Mouse (Mus musculus): ENCODE measurements around the gene Hmga2. TPM values are rescaled to one million over a fixed set of nuclear protein-coding genes. Genes with fewer than 3 reads are reported as not detected.
"Not testable (repeated sequence)": the region's sequence is repeated elsewhere in the genome, so short reads cannot be mapped to it uniquely, and the experiment has no call there.

Hmga2 gene
- polyA plus RNA-seq, 1 experiment from 2014 or later = 54.3 TPM

GRCm38 (mm10) chr10:120371215-120371614 lies 105.1 kb downstream of the Hmga2 start:
- 39% methylated on average over 10 of the region's 10 CpGs for WGBS
- Histone ChIP-seq H3K4me3 (ENCODE audit: low read length) (no peak overlapping the region), H3K9ac (ENCODE audit: low read depth, low read length) (no peak overlapping the region), H3K36me3 (ENCODE audit: control insufficient read depth, insufficient read depth, low read length) (peaks cover 20% of the 10 kb centered on the region; the same call in 1 of the 2 replicates), H3K4me2 (replicated peaks; ENCODE audit: low read depth, low read length) (no peak overlapping the region), H3K4me1 (ENCODE audit: control insufficient read depth, insufficient read depth, low read length) (peaks cover 48% of the 10 kb centered on the region), H3K27me3 (ENCODE audit: control insufficient read depth, insufficient read depth, low read length) (no peaks in the 10 kb centered on the region), H3K27ac (ENCODE audit: low read depth, low read length) (no peak overlapping the region), H3K9me3 (ENCODE audit: control insufficient read depth, low read length) (no peaks in the 10 kb centered on the region)
- ATAC-seq (ENCODE audit: low FRiP score, low TSS enrichment) = no peak

- 31% methylated on average over 21 of the region's 21 CpGs for WGBS
- no peak overlapping the region for H3K4me3 ChIP-seq (ENCODE audit: low read length)
- peaks cover 56% of the 10 kb centered on the region for H3K4me1 ChIP-seq (ENCODE audit: control insufficient read depth, insufficient read depth, low read length)
- no peak overlapping the region for H3K4me2 ChIP-seq (replicated peaks; ENCODE audit: low read depth, low read length)
- no peak for ATAC-seq (ENCODE audit: low FRiP score, low TSS enrichment)
- peaks cover 12% of the 10 kb centered on the region; the same call in 1 of the 2 replicates for H3K36me3 ChIP-seq (ENCODE audit: control insufficient read depth, insufficient read depth, low read length)
- H3K27ac ChIP-seq (ENCODE audit: low read depth, low read length) = no peak overlapping the region
- H3K9me3 ChIP-seq (ENCODE audit: control insufficient read depth, low read length) = no peaks in the 10 kb centered on the region
- no peaks in the 10 kb centered on the region for H3K27me3 ChIP-seq (ENCODE audit: control insufficient read depth, insufficient read depth, low read length)
- no peak overlapping the region for H3K9ac ChIP-seq (ENCODE audit: low read depth, low read length)
Observed at GRCm38 (mm10) chr10:120369187-120369805, 107.0 kb downstream of the Hmga2 start.

- not testable (repeated sequence) for H3K36me3 ChIP-seq (ENCODE audit: control insufficient read depth, insufficient read depth, low read length); H3K9me3 ChIP-seq (ENCODE audit: control insufficient read depth, low read length); H3K27me3 ChIP-seq (ENCODE audit: control insufficient read depth, insufficient read depth, low read length); ATAC-seq (ENCODE audit: low FRiP score, low TSS enrichment); H3K9ac ChIP-seq (ENCODE audit: low read depth, low read length)
- H3K4me1 ChIP-seq (ENCODE audit: control insufficient read depth, insufficient read depth, low read length) = peaks cover 58% of the 10 kb centered on the region
- H3K4me3 ChIP-seq (ENCODE audit: low read length) = peak overlapping the region; percentile 2; the same call in 1 of the 2 replicates
- H3K27ac ChIP-seq (ENCODE audit: low read depth, low read length) = peak overlapping the region; percentile 81; the same call in 1 of the 2 replicates
- 49% methylated on average over 3 of the region's 3 CpGs for WGBS
- H3K4me2 ChIP-seq (replicated peaks; ENCODE audit: low read depth, low read length) = peak overlapping the region; percentile 9
Observed at GRCm38 (mm10) chr10:120366173-120366592, 110.1 kb downstream of the Hmga2 start.

GRCm38 (mm10) chr10:120365380-120366172 lies 110.7 kb downstream of the Hmga2 start:
- ATAC-seq (ENCODE audit: low FRiP score, low TSS enrichment) = peak; percentile 86
- Histone ChIP-seq H3K9ac (ENCODE audit: low read depth, low read length) (no peak overlapping the region; the same call in 1 of the 2 replicates), H3K4me1 (ENCODE audit: control insufficient read depth, insufficient read depth, low read length) (peaks cover 57% of the 10 kb centered on the region)

GRCm38 (mm10) chr10:120363983-120364582 lies 112.2 kb downstream of the Hmga2 start:
- peak overlapping the region; percentile 9; the same call in 1 of the 2 replicates for H3K4me2 ChIP-seq (replicated peaks; ENCODE audit: low read depth, low read length)
- H3K4me3 ChIP-seq (ENCODE audit: low read length) = peak overlapping the region; percentile 25; the same call in 1 of the 2 replicates
- no peak for ATAC-seq (ENCODE audit: low FRiP score, low TSS enrichment)
- peaks cover 9% of the 10 kb centered on the region; the same call in 1 of the 2 replicates for H3K36me3 ChIP-seq (ENCODE audit: control insufficient read depth, insufficient read depth, low read length)
- no peaks in the 10 kb centered on the region for H3K27me3 ChIP-seq (ENCODE audit: control insufficient read depth, insufficient read depth, low read length)
- peak overlapping the region; percentile 52; the same call in 1 of the 2 replicates for H3K27ac ChIP-seq (ENCODE audit: low read depth, low read length)
- H3K9ac ChIP-seq (ENCODE audit: low read depth, low read length) = peak overlapping the region; percentile 25; the same call in 1 of the 2 replicates
- no peaks in the 10 kb centered on the region for H3K9me3 ChIP-seq (ENCODE audit: control insufficient read depth, low read length)
- H3K4me1 ChIP-seq (ENCODE audit: control insufficient read depth, insufficient read depth, low read length) = peaks cover 44% of the 10 kb centered on the region
- 54% methylated on average over 20 of the region's 20 CpGs for WGBS

More at GRCm38 (mm10) chr10:120365380-120366172, 110.7 kb downstream of the Hmga2 start:
- Histone ChIP-seq H3K36me3 (ENCODE audit: control insufficient read depth, insufficient read depth, low read length) (peaks cover 8% of the 10 kb centered on the region; the same call in 1 of the 2 replicates), H3K27ac (ENCODE audit: low read depth, low read length) (peak overlapping the region; percentile 81), H3K27me3 (ENCODE audit: control insufficient read depth, insufficient read depth, low read length) (no peaks in the 10 kb centered on the region), H3K4me3 (ENCODE audit: low read length) (peak overlapping the region; percentile 2; the same call in 1 of the 2 replicates), H3K4me2 (replicated peaks; ENCODE audit: low read depth, low read length) (peak overlapping the region; percentile 9), H3K9me3 (ENCODE audit: control insufficient read depth, low read length) (no peaks in the 10 kb centered on the region)
- WGBS = 19% methylated on average over 24 of the region's 24 CpGs

- H3K27ac ChIP-seq (ENCODE audit: low read depth, low read length); ATAC-seq (ENCODE audit: low FRiP score, low TSS enrichment); H3K4me3 ChIP-seq (ENCODE audit: low read length); H3K9me3 ChIP-seq (ENCODE audit: control insufficient read depth, low read length); H3K36me3 ChIP-seq (ENCODE audit: control insufficient read depth, insufficient read depth, low read length); H3K9ac ChIP-seq (ENCODE audit: low read depth, low read length); H3K4me2 ChIP-seq (replicated peaks; ENCODE audit: low read depth, low read length); H3K27me3 ChIP-seq (ENCODE audit: control insufficient read depth, insufficient read depth, low read length): not testable (repeated sequence)
- H3K4me1 ChIP-seq (ENCODE audit: control insufficient read depth, insufficient read depth, low read length) = peaks cover 39% of the 10 kb centered on the region
- 70% methylated on average over 9 of the region's 11 CpGs for WGBS
Observed at GRCm38 (mm10) chr10:120363298-120363982, 112.8 kb downstream of the Hmga2 start.

GRCm38 (mm10) chr10:120354523-120355030 lies 121.7 kb downstream of the Hmga2 start:
- ATAC-seq (ENCODE audit: low FRiP score, low TSS enrichment) = no peak
- Histone ChIP-seq H3K9me3 (ENCODE audit: control insufficient read depth, low read length) (no peaks in the 10 kb centered on the region), H3K4me1 (ENCODE audit: control insufficient read depth, insufficient read depth, low read length) (peaks cover 7% of the 10 kb centered on the region), H3K4me2 (replicated peaks; ENCODE audit: low read depth, low read length) (no peak overlapping the region), H3K27ac (ENCODE audit: low read depth, low read length) (no peak overlapping the region), H3K36me3 (ENCODE audit: control insufficient read depth, insufficient read depth, low read length) (no peaks in the 10 kb centered on the region), H3K27me3 (ENCODE audit: control insufficient read depth, insufficient read depth, low read length) (no peaks in the 10 kb centered on the region), H3K9ac (ENCODE audit: low read depth, low read length) (no peak overlapping the region), H3K4me3 (ENCODE audit: low read length) (no peak overlapping the region)
- 69% methylated on average over 13 of the region's 13 CpGs for WGBS

- Histone ChIP-seq H3K4me1 (ENCODE audit: control insufficient read depth, insufficient read depth, low read length) (no peaks in the 10 kb centered on the region), H3K4me3 (ENCODE audit: low read length) (no peak overlapping the region), H3K27me3 (ENCODE audit: control insufficient read depth, insufficient read depth, low read length) (no peaks in the 10 kb centered on the region), H3K4me2 (replicated peaks; ENCODE audit: low read depth, low read length) (no peak overlapping the region), H3K27ac (ENCODE audit: low read depth, low read length) (no peak overlapping the region), H3K9ac (ENCODE audit: low read depth, low read length) (no peak overlapping the region), H3K9me3 (ENCODE audit: control insufficient read depth, low read length) (no peaks in the 10 kb centered on the region), H3K36me3 (ENCODE audit: control insufficient read depth, insufficient read depth, low read length) (no peaks in the 10 kb centered on the region)
- WGBS = 89% methylated on average over 6 of the region's 6 CpGs
- no peak for ATAC-seq (ENCODE audit: low FRiP score, low TSS enrichment)
Observed at GRCm38 (mm10) chr10:120345325-120345724, 130.9 kb downstream of the Hmga2 start.
